Mouse (Mus musculus) cerebellum, adult 8-10 months (tissue): ENCODE data around the gene Gm13103.
"Not testable (repeated sequence)": the region's sequence is repeated elsewhere in the genome, so short reads cannot be mapped to it uniquely, and the experiment has no call there.

Experiments
- DNase-seq: peaks from one replicate; pipeline ENCODE4 v3.0.0; 2022

Gene Gm13103

GRCm38 (mm10) chr4:143846197-143846596 lies at the start of gene Gm13103:
Gm13103 (plus strand) TSS chr4:143846497.
- DNase-seq, result not testable (repeated sequence)

GRCm38 (mm10) chr4:143815993-143816392 lies 30.3 kb upstream of the Gm13103 start, which contains the start of gene Gm13084:
Gm13084 (minus strand) TSS chr4:143816093.
- no peak for DNase-seq

GRCm38 (mm10) chr4:143882371-143882770 lies 36.1 kb downstream of the Gm13103 start:
- not testable (repeated sequence) for DNase-seq

GRCm38 (mm10) chr4:143894406-143894805 lies 48.1 kb downstream of the Gm13103 start:
- not testable (repeated sequence) for DNase-seq

- not testable (repeated sequence) for DNase-seq
Measured at GRCm38 (mm10) chr4:143900280-143900679, 54.0 kb downstream of the Gm13103 start, which contains the start of gene Pramef6. Pramef6 (minus strand) TSS chr4:143900380.
